Mouse (Mus musculus) heart, postnatal 0 days (tissue): ENCODE measurements around the gene Cyth3. TPM values are rescaled to one million over a fixed set of nuclear protein-coding genes. Genes with fewer than 3 reads are reported as not detected.

ENCODE experiments used
- ATAC-seq: fragments of 200-750 bp; cut with Nextera tagmentation; 2 replicates; pipeline ENCODE4 v1.8.0; 2017; ENCODE audit warnings: low read depth, moderate number of reproducible peaks, moderate library complexity; ENCODE audit not compliant: insufficient read depth
- DNase-seq: peaks from one replicate; pipeline ENCODE4 v3.0.0-alpha.2; 2016; ENCODE audit warnings: low spot score
- H3K27ac ChIP-seq: fragments of 300-500 bp; sonication (generic); 2 replicates; pipeline ENCODE4 v1.5.1; 2014; ENCODE audit warnings: low read depth, mild to moderate bottlenecking
- H3K27me3 ChIP-seq: fragments of 300-500 bp; sonication (generic); 2 replicates; pipeline ENCODE4 v1.6.1; 2014; ENCODE audit warnings: low read length, mixed read lengths; ENCODE audit not compliant: control insufficient read depth, insufficient read depth
- H3K36me3 ChIP-seq: fragments of 300-500 bp; sonication (generic); replicated peaks from 2 replicates; pipeline ENCODE4 v1.6.1; 2014; ENCODE audit warnings: low read length, mixed read lengths; ENCODE audit not compliant: control insufficient read depth, insufficient read depth
- H3K4me1 ChIP-seq: fragments of 300-500 bp; sonication (generic); 2 replicates; pipeline ENCODE4 v1.6.1; 2014; ENCODE audit warnings: antibody characterized with exemption; ENCODE audit not compliant: control insufficient read depth, insufficient read depth
- H3K4me2 ChIP-seq: fragments of 300-500 bp; sonication (generic); 2 replicates; pipeline ENCODE4 v1.6.1; 2014; ENCODE audit warnings: low read depth, mild to moderate bottlenecking, low read length, moderate library complexity
- H3K4me3 ChIP-seq: fragments of 300-500 bp; sonication (generic); 2 replicates; pipeline ENCODE4 v1.5.1; 2014; ENCODE audit warnings: low read depth, low read length
- H3K9ac ChIP-seq: fragments of 300-500 bp; sonication (generic); replicated peaks from 2 replicates; pipeline ENCODE4 v1.6.1; 2014; ENCODE audit warnings: low read depth, low read length, mixed read lengths
- H3K9me3 ChIP-seq: fragments of 300-500 bp; sonication (generic); replicated peaks from 2 replicates; pipeline ENCODE4 v1.6.1; 2016; ENCODE audit warnings: low read length; ENCODE audit not compliant: control insufficient read depth
- CTCF ChIP-seq: IDR thresholded peaks from 2 replicates; pipeline ENCODE4 v1.5.1; 2016; ENCODE audit warnings: antibody characterized with exemption, control low read depth, low read depth
- EP300 ChIP-seq: IDR thresholded peaks from 2 replicates; pipeline ENCODE4 v1.6.1; 2016; ENCODE audit warnings: antibody characterized with exemption, low read depth
- WGBS: fragments of 180-500 bp; shearing (Covaris S2); extraction: QIAGEN DNeasy Blood & Tissue Kit; methylation state at CpG from one replicate; pipeline ENCODE4 v1.1.7; 2014; 5-methylcytosine and 5-hydroxymethylcytosine counted together
- polyA plus RNA-seq: library from polyadenylated mRNA; unstranded; fragments of >200 nt; fragmentation: Nextera tagmentation; extraction: Ambion mirVana; gene quantifications from 2 replicates; pipeline ENCODE4 v1.2.1, GENCODE M21; 2015
- total RNA-seq: library from RNA; depleted of rRNA; stranded (reverse); fragments of >200 nt; gene quantifications from 2 replicates; pipeline ENCODE4 v1.2.3, GENCODE M21; 2014; ENCODE audit warnings: low replicate concordance

Cyth3 gene
- total and polyA plus RNA-seq, 2 experiments from 2014 or later, result 45.2 to 84.1 TPM

GRCm38 (mm10) chr5:143627507-143627906 lies 5.3 kb downstream of the Cyth3 start:
- DNase-seq (no peak), ATAC-seq (no peak)
- TF ChIP-seq CTCF, result peak; percentile 14; the same call in 1 of the 2 replicates
- no peak for TF ChIP-seq EP300
- Histone ChIP-seq H3K27ac (no peak overlapping the region), H3K36me3 (0 out of 2 replicates have a peak, but pooled peaks cover 4% of the 10 kb centered on the region), H3K4me1 (peaks cover 40% of the 10 kb centered on the region), H3K4me2 (no peak overlapping the region), H3K9me3 (no peaks in the 10 kb centered on the region), H3K9ac (no peak overlapping the region), H3K4me3 (no peak overlapping the region), H3K27me3 (no peaks in the 10 kb centered on the region)
- WGBS, result 96% methylated on average over 6 of the region's 6 CpGs

- WGBS, result 89% methylated on average over 1 of the region's 1 CpGs
- Histone ChIP-seq H3K27ac (no peak overlapping the region), H3K9me3 (no peaks in the 10 kb centered on the region), H3K4me2 (no peak overlapping the region), H3K9ac (no peak overlapping the region), H3K27me3 (no peaks in the 10 kb centered on the region), H3K4me3 (no peak overlapping the region), H3K36me3 (0 out of 2 replicates have a peak, but pooled peaks cover 4% of the 10 kb centered on the region), H3K4me1 (peaks cover 43% of the 10 kb centered on the region)
- no peak for ATAC-seq
- TF ChIP-seq EP300 (no peak), CTCF (no peak)
- DNase-seq, result no peak
These were observed 5.7 kb downstream of the Cyth3 start for GRCm38 (mm10) chr5:143627926-143628325.

GRCm38 (mm10) chr5:143629686-143630085 lies 7.4 kb downstream of the Cyth3 start:
- Histone ChIP-seq H3K27ac (no peak overlapping the region), H3K4me2 (no peak overlapping the region), H3K9me3 (no peaks in the 10 kb centered on the region), H3K27me3 (no peaks in the 10 kb centered on the region), H3K4me3 (no peak overlapping the region), H3K9ac (no peak overlapping the region), H3K36me3 (0 out of 2 replicates have a peak, but pooled peaks cover 4% of the 10 kb centered on the region), H3K4me1 (peaks cover 44% of the 10 kb centered on the region)
- no peak for DNase-seq
- TF ChIP-seq CTCF (no peak), EP300 (no peak)
- WGBS, result 88% methylated on average over 8 of the region's 8 CpGs
- no peak for ATAC-seq

DNA sequence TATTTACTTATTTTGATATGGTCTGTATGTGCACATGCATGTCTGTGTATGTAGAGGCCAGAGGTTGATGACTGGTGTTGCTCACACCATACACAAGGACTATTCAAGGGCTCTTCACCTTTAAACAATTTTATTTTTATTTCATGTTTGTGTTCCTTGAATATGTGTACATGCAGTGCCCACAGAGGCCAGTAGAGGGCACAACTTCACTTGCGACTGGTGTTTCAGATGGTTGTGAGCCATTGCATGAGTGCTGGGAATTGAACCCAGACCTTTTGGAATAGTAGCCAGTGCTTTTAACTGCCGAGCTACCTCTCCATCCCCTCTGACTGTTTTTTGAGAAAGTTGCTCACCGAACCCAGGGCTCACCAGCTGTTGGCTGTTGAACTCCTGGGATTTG lies 8.0 kb downstream of the Cyth3 start:
- DNase-seq (no peak), ATAC-seq (no peak)
- 0 out of 2 replicates have a peak, but pooled peaks cover 4% of the 10 kb centered on the region for H3K36me3 ChIP-seq
- no peaks in the 10 kb centered on the region for H3K9me3 ChIP-seq
- H3K4me1 ChIP-seq, result peaks cover 45% of the 10 kb centered on the region
- no peak overlapping the region for H3K4me2 ChIP-seq
- H3K27me3 ChIP-seq, result no peaks in the 10 kb centered on the region
- no peak for TF ChIP-seq CTCF
- no peak for TF ChIP-seq EP300
- 95% methylated on average over 3 of the region's 3 CpGs for WGBS
- H3K9ac ChIP-seq, result no peak overlapping the region
- no peak overlapping the region for H3K27ac ChIP-seq
- no peak overlapping the region for H3K4me3 ChIP-seq

- Histone ChIP-seq H3K27ac (no peak overlapping the region), H3K9ac (no peak overlapping the region), H3K4me3 (no peak overlapping the region), H3K36me3 (0 out of 2 replicates have a peak, but pooled peaks cover 4% of the 10 kb centered on the region), H3K4me2 (no peak overlapping the region), H3K9me3 (no peaks in the 10 kb centered on the region), H3K27me3 (no peaks in the 10 kb centered on the region), H3K4me1 (peaks cover 45% of the 10 kb centered on the region)
- 87% methylated on average over 8 of the region's 8 CpGs for WGBS
- TF ChIP-seq CTCF (no peak), EP300 (no peak)
- ATAC-seq, result no peak
- no peak for DNase-seq
These were observed 8.5 kb downstream of the Cyth3 start for GRCm38 (mm10) chr5:143630738-143631137.

- peaks cover 45% of the 10 kb centered on the region for H3K4me1 ChIP-seq
These were observed 9.3 kb downstream of the Cyth3 start for GRCm38 (mm10) chr5:143631559-143631958.

More at GRCm38 (mm10) chr5:143631559-143631958, 9.3 kb downstream of the Cyth3 start:
- Histone ChIP-seq H3K4me2 (no peak overlapping the region; the same call in 1 of the 2 replicates), H3K4me3 (no peak overlapping the region), H3K27ac (peak overlapping the region; percentile 76; the same call in 1 of the 2 replicates), H3K9me3 (no peaks in the 10 kb centered on the region), H3K27me3 (no peaks in the 10 kb centered on the region), H3K36me3 (0 out of 2 replicates have a peak, but pooled peaks cover 4% of the 10 kb centered on the region), H3K9ac (no peak overlapping the region)
- DNase-seq, result no peak
- TF ChIP-seq CTCF (no peak), EP300 (no peak)
- 77% methylated on average over 8 of the region's 8 CpGs for WGBS
- no peak for ATAC-seq
